Mouse (Mus musculus) liver, embryonic 14.5 days (tissue): ENCODE measurements at regions not wholly inside any gene's neighbourhood (a gene's known extent, or its start where the extent isn't known, plus 50 kb on each side); places are given as distances from the start of the nearest gene placed in this dataset.

Source experiments
- CTCF ChIP-seq: IDR thresholded peaks from 2 replicates; pipeline ENCODE4 v1.5.1; 2016; ENCODE audit warnings: antibody characterized with exemption, low read depth, control low read depth
- EP300 ChIP-seq: IDR thresholded peaks from 2 replicates; pipeline ENCODE4 v1.6.1; 2016; ENCODE audit warnings: antibody characterized with exemption, low read depth

GRCm38 (mm10) chr10:126470838-126471491 lies 430.2 kb downstream of the Atp23 start:
- TF ChIP-seq CTCF (no peak), EP300 (no peak)
